Mouse (Mus musculus) limb, embryonic 14.5 days (tissue): ENCODE data around the gene Aarsd1. TPM values are rescaled to one million over a fixed set of nuclear protein-coding genes. Genes with fewer than 3 reads are reported as not detected.

Source experiments
- ATAC-seq: fragments of 200-750 bp; cut with Nextera tagmentation; 2 replicates; pipeline ENCODE4 v1.8.0; 2017; ENCODE audit warnings: low read depth, moderate number of reproducible peaks, moderate TSS enrichment; ENCODE audit not compliant: low FRiP score
- DNase-seq: peaks from one replicate; pipeline ENCODE4 v3.0.0-alpha.2; 2015; ENCODE audit warnings: low spot score
- H3K27ac ChIP-seq: fragments of 300-500 bp; sonication (generic); replicated peaks from 2 replicates; pipeline ENCODE4 v1.5.1; 2014; ENCODE audit warnings: low read depth, mild to moderate bottlenecking, low read length, moderate library complexity, mixed read lengths
- H3K27me3 ChIP-seq: fragments of 300-500 bp; sonication (generic); 2 replicates; pipeline ENCODE4 v1.6.1; 2014; ENCODE audit warnings: low read length, mixed read lengths; ENCODE audit not compliant: control insufficient read depth, insufficient read depth
- H3K36me3 ChIP-seq: fragments of 300-500 bp; sonication (generic); 2 replicates; pipeline ENCODE4 v1.6.1; 2014; ENCODE audit warnings: mild to moderate bottlenecking, low read length, moderate library complexity, mixed read lengths; ENCODE audit not compliant: control insufficient read depth, insufficient read depth
- H3K4me1 ChIP-seq: fragments of 300-500 bp; sonication (generic); 2 replicates; pipeline ENCODE4 v1.6.1; 2014; ENCODE audit warnings: antibody characterized with exemption, low read length, mixed read lengths; ENCODE audit not compliant: control insufficient read depth, insufficient read depth
- H3K4me2 ChIP-seq: fragments of 300-500 bp; sonication (generic); replicated peaks from 2 replicates; pipeline ENCODE4 v1.6.1; 2014; ENCODE audit warnings: low read depth, mild to moderate bottlenecking, low read length, moderate library complexity; ENCODE audit not compliant: severe bottlenecking
- H3K4me3 ChIP-seq: fragments of 300-500 bp; sonication (generic); replicated peaks from 2 replicates; pipeline ENCODE4 v1.5.1; 2014; ENCODE audit warnings: low read length
- H3K9ac ChIP-seq: fragments of 300-500 bp; sonication (generic); 2 replicates; pipeline ENCODE4 v1.6.1; 2014; ENCODE audit warnings: mild to moderate bottlenecking, low read depth, low read length, moderate library complexity; ENCODE audit not compliant: severe bottlenecking
- H3K9me3 ChIP-seq: fragments of 300-500 bp; sonication (generic); 2 replicates; pipeline ENCODE4 v1.6.1; 2016; ENCODE audit warnings: low read length; ENCODE audit not compliant: control insufficient read depth
- POLR2A ChIP-seq: fragments of 200-500 bp; IDR thresholded peaks from 2 replicates; pipeline ENCODE4 v1.8.0; 2012; ENCODE audit warnings: inconsistent platforms, mild to moderate bottlenecking, moderate library complexity, borderline replicate concordance; ENCODE audit not compliant: insufficient read depth, insufficient read length; ENCODE audit errors: extremely low read depth
- WGBS: fragments of 180-500 bp; shearing (Covaris S2); extraction: QIAGEN DNeasy Blood & Tissue Kit; methylation state at CpG from one replicate; pipeline ENCODE4 v1.1.7; 2014; 5-methylcytosine and 5-hydroxymethylcytosine counted together
- polyA plus RNA-seq, 2 experiments: library from polyadenylated mRNA; depleted of rRNA in 1 of 2; stranded (reverse) in 1 of 2; unstranded in 1 of 2; fragments of >200 nt; fragmentation: Nextera tagmentation in 1 of 2; extraction: Ambion mirVana in 1 of 2; gene quantifications; 2 replicates each; pipeline versions ENCODE4 v1.2.1 to v1.2.3; 2012 to 2014

Gene Aarsd1
- polyA plus RNA-seq, 2 experiments = 41.1 to 63.2 TPM

- Histone ChIP-seq H3K27me3 (no peaks in the 10 kb centered on the region), H3K9ac (no peak overlapping the region), H3K9me3 (no peaks in the 10 kb centered on the region), H3K4me3 (no peak overlapping the region), H3K4me1 (no peaks in the 10 kb centered on the region), H3K36me3 (peaks cover 50% of the 10 kb centered on the region), H3K4me2 (no peak overlapping the region), H3K27ac (no peak overlapping the region)
- ATAC-seq (no peak), DNase-seq (no peak)
- TF ChIP-seq POLR2A = no peak
- 84% methylated on average over 12 of the region's 12 CpGs for WGBS
These were observed 40.8 kb upstream of the Aarsd1 start for GRCm38 (mm10) chr11:101458217-101458616.

GRCm38 (mm10) chr11:101457631-101458030, 40.2 kb upstream of the Aarsd1 start:
- no peak for TF ChIP-seq POLR2A
- H3K9me3 ChIP-seq = no peaks in the 10 kb centered on the region
- no peak overlapping the region for H3K9ac ChIP-seq
- H3K27me3 ChIP-seq = no peaks in the 10 kb centered on the region
- no peaks in the 10 kb centered on the region for H3K4me1 ChIP-seq
- 88% methylated on average over 9 of the region's 9 CpGs for WGBS
- H3K36me3 ChIP-seq = peaks cover 50% of the 10 kb centered on the region
- ATAC-seq (no peak), DNase-seq (no peak)
- no peak overlapping the region for H3K4me3 ChIP-seq
- no peak overlapping the region for H3K4me2 ChIP-seq
- H3K27ac ChIP-seq = no peak overlapping the region

- ATAC-seq = no peak
- H3K4me1 ChIP-seq = no peaks in the 10 kb centered on the region
- no peak overlapping the region for H3K4me3 ChIP-seq
- H3K36me3 ChIP-seq = peaks cover 31% of the 10 kb centered on the region
- H3K9ac ChIP-seq = no peak overlapping the region
- H3K4me2 ChIP-seq = no peak overlapping the region
- no peak for TF ChIP-seq POLR2A
- no peak for DNase-seq
- H3K27ac ChIP-seq = no peak overlapping the region
- H3K27me3 ChIP-seq = no peaks in the 10 kb centered on the region
- no peaks in the 10 kb centered on the region for H3K9me3 ChIP-seq
- 93% methylated on average over 7 of the region's 7 CpGs for WGBS
These were observed 38.2 kb upstream of the Aarsd1 start for GRCm38 (mm10) chr11:101455627-101456026.

- no peaks in the 10 kb centered on the region for H3K27me3 ChIP-seq
- H3K4me3 ChIP-seq = no peak overlapping the region
- H3K4me2 ChIP-seq = no peak overlapping the region
- no peak for ATAC-seq
- H3K9me3 ChIP-seq = no peaks in the 10 kb centered on the region
- no peak for TF ChIP-seq POLR2A
- peaks cover 22% of the 10 kb centered on the region for H3K36me3 ChIP-seq
- H3K4me1 ChIP-seq = no peaks in the 10 kb centered on the region
- no peak for DNase-seq
- no peak overlapping the region for H3K27ac ChIP-seq
- 64% methylated on average over 6 of the region's 6 CpGs for whole genome bisulfite sequencing
- no peak overlapping the region for H3K9ac ChIP-seq
These were observed 37.3 kb upstream of the Aarsd1 start for GRCm38 (mm10) chr11:101454702-101455101.

GRCm38 (mm10) chr11:101452093-101452774, 34.8 kb upstream of the Aarsd1 start:
- no peak overlapping the region for H3K4me2 ChIP-seq
- no peaks in the 10 kb centered on the region for H3K27me3 ChIP-seq
- no peak overlapping the region for H3K4me3 ChIP-seq
- DNase-seq (no peak), ATAC-seq (no peak)
- no peak overlapping the region for H3K27ac ChIP-seq
- no peak overlapping the region for H3K9ac ChIP-seq
- WGBS = 75% methylated on average over 10 of the region's 10 CpGs
- H3K4me1 ChIP-seq = no peaks in the 10 kb centered on the region; the same call in 1 of the 2 replicates
- H3K9me3 ChIP-seq = no peaks in the 10 kb centered on the region
- peaks cover 4% of the 10 kb centered on the region; the same call in 1 of the 2 replicates for H3K36me3 ChIP-seq
- no peak for TF ChIP-seq POLR2A
